Mouse (Mus musculus) midbrain, embryonic 16.5 days (tissue): Measurements from ENCODE around the gene 1700029P11Rik. TPM values are rescaled to one million over a fixed set of nuclear protein-coding genes. Genes with fewer than 3 reads are reported as not detected.

Experiments
- ATAC-seq: fragments of 200-750 bp; cut with Nextera tagmentation; 2 replicates; pipeline ENCODE4 v1.8.0; 2017; ENCODE audit warnings: moderate TSS enrichment
- H3K27ac ChIP-seq: fragments of 300-500 bp; sonication (generic); 2 replicates; pipeline ENCODE4 v1.5.1; 2014; ENCODE audit warnings: mild to moderate bottlenecking, low read length, mixed read lengths
- H3K27me3 ChIP-seq: fragments of 300-500 bp; sonication (generic); 2 replicates; pipeline ENCODE4 v1.6.1; 2014; ENCODE audit warnings: low read depth, low read length, mixed read lengths; ENCODE audit not compliant: control insufficient read depth, insufficient read depth
- H3K36me3 ChIP-seq: fragments of 300-500 bp; sonication (generic); 2 replicates; pipeline ENCODE4 v1.6.1; 2014; ENCODE audit warnings: mild to moderate bottlenecking, low read length, moderate library complexity, mixed read lengths; ENCODE audit not compliant: control insufficient read depth, insufficient read depth
- H3K4me1 ChIP-seq: fragments of 300-500 bp; sonication (generic); 2 replicates; pipeline ENCODE4 v1.6.1; 2014; ENCODE audit warnings: mild to moderate bottlenecking, low read length, mixed read lengths; ENCODE audit not compliant: control insufficient read depth, insufficient read depth
- H3K4me2 ChIP-seq: fragments of 300-500 bp; sonication (generic); 2 replicates; pipeline ENCODE4 v1.6.1; 2014; ENCODE audit warnings: mild to moderate bottlenecking, low read length, mixed read lengths
- H3K4me3 ChIP-seq: fragments of 300-500 bp; sonication (generic); 2 replicates; pipeline ENCODE4 v1.5.1; 2014; ENCODE audit warnings: low read depth, mild to moderate bottlenecking, low read length, moderate library complexity, mixed read lengths
- H3K9ac ChIP-seq: fragments of 300-500 bp; sonication (generic); 2 replicates; pipeline ENCODE4 v1.6.1; 2014; ENCODE audit warnings: low read depth, low read length, mixed read lengths
- H3K9me3 ChIP-seq: fragments of 300-500 bp; sonication (generic); replicated peaks from 2 replicates; pipeline ENCODE4 v1.6.1; 2014; ENCODE audit warnings: mild to moderate bottlenecking, low read length, mixed read lengths; ENCODE audit not compliant: control insufficient read depth, poor library complexity, severe bottlenecking
- WGBS: fragments of 180-500 bp; shearing (Covaris S2); extraction: QIAGEN DNeasy Blood & Tissue Kit; methylation state at CpG from one replicate; pipeline ENCODE4 v1.1.7; 2014; 5-methylcytosine and 5-hydroxymethylcytosine counted together
- polyA plus RNA-seq: library from polyadenylated mRNA; unstranded; fragments of >200 nt; fragmentation: Nextera tagmentation; extraction: Ambion mirVana; gene quantifications from 2 replicates; pipeline ENCODE4 v1.2.1, GENCODE M21; 2015

The 1700029P11Rik gene
- polyA plus RNA-seq, 1 experiment from 2014 or later = not detected

DNA sequence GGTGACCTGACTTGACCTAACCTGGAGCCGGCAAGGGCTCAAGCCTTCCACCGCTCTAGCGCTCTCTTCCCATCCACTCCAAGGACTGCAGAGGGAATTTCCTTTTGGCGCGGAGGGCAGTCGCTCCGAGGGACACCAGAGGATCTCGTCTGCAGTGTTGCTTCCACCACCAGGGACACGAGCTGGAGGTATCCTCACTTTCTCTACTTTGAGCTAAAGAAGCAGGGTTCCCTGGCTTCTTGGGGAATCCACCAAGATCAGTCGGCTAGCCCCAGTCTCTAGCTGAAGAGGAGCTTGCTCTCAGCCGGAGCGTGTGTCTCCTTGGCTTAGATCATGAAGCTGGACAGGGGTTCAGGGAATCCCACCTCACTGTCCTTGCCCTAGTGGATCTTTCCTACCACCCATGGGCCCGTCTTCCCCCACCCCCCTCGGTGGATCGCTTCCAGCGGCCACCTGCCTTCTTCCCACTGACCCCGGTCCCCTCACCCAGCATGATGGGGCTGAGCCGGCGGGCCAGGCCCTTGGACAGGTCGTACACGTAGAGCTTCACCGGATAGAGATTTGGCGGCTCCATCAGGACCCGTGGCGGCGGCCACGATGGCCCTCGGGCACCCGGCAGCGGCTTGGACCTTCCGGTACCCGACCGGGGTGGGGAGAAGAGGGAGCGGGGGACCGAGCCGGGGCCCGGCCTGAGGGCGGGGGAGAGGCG lies 35.2 kb downstream of the 1700029P11Rik start:
- Histone ChIP-seq H3K9ac (peak overlapping the region; percentile 89), H3K9me3 (no peaks in the 10 kb centered on the region), H3K27me3 (no peaks in the 10 kb centered on the region), H3K36me3 (peaks cover 5% of the 10 kb centered on the region; the same call in 1 of the 2 replicates), H3K27ac (peak overlapping the region; percentile 81), H3K4me3 (peak overlapping the region; percentile 83), H3K4me2 (peak overlapping the region; percentile 84), H3K4me1 (peaks cover 19% of the 10 kb centered on the region)
- WGBS = under 1% methylated on average over 39 of the region's 39 CpGs
- ATAC-seq = peak; percentile 19; the same call in 1 of the 2 replicates

DNA sequence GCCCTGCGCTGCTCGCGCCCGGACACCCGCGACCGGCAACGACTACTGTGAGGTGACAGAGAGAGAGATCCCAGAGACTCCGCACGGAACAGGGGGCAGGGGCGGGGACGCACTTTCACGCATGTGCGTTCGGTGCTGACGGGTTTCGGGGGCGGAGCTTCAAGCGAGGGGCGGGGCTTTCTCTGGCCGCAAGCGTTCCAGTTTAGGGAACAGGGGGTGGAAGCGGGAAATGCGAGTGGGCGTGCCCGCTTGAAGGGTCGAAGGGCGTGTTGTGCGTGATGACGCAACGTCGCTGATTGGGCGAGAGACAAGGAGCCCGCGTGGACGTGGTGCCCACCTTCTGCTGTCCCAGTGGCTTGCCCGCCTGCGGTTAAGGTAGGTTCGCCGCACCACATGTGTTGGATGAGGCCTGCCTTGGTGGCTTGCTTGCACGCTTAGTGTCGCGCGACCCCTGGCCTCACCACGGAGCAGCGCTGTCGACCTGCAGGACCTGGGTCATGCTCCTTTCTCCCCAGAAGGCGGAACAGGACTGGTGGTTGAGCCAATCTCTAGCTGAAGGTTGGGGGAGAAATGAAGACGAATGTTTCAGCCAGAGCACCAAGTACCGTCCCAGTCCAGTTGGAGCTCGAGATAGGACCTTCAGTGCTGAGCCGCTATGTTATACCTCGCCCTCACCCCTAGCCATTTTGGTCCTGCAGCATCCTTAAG lies 35.9 kb downstream of the 1700029P11Rik start:
- Histone ChIP-seq H3K9me3 (no peaks in the 10 kb centered on the region), H3K27ac (peak overlapping the region; percentile 81), H3K4me3 (peak overlapping the region; percentile 83), H3K4me1 (peaks cover 19% of the 10 kb centered on the region), H3K36me3 (peaks cover 5% of the 10 kb centered on the region; the same call in 1 of the 2 replicates), H3K9ac (peak overlapping the region; percentile 89), H3K27me3 (no peaks in the 10 kb centered on the region), H3K4me2 (peak overlapping the region; percentile 84)
- peak; percentile 97 for ATAC-seq
- under 1% methylated on average over 53 of the region's 53 CpGs for WGBS

DNA sequence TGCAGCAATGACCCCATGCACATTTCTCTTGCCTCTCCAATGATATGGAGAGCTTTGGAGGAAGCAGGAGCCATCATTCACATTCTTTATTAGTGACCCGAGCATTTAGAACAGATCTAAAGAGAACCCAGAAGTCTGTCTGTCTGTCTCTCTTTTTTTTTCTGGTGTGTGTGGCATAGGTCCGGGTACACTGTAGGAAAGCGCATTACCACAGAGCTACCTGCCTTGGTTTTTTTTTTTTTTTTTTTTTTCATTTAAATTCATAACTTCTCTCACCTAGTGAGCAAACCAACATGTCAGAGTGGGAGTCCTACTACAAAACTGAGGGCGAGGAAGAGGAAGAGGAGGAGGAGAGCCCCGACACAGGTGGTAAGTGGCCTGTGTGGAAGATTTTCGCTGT lies 36.5 kb downstream of the 1700029P11Rik start:
- H3K27me3 ChIP-seq = no peaks in the 10 kb centered on the region
- peak overlapping the region; percentile 83 for H3K4me3 ChIP-seq
- H3K4me1 ChIP-seq = peaks cover 19% of the 10 kb centered on the region
- H3K36me3 ChIP-seq = peaks cover 5% of the 10 kb centered on the region; the same call in 1 of the 2 replicates
- H3K4me2 ChIP-seq = peak overlapping the region; percentile 82
- 0 out of 2 replicates have a peak, but pooled peaks have one; percentile 0 for ATAC-seq
- H3K9ac ChIP-seq = peak overlapping the region; percentile 75
- no peaks in the 10 kb centered on the region for H3K9me3 ChIP-seq
- peak overlapping the region; percentile 47 for H3K27ac ChIP-seq
- 14% methylated on average over 6 of the region's 6 CpGs for WGBS

DNA sequence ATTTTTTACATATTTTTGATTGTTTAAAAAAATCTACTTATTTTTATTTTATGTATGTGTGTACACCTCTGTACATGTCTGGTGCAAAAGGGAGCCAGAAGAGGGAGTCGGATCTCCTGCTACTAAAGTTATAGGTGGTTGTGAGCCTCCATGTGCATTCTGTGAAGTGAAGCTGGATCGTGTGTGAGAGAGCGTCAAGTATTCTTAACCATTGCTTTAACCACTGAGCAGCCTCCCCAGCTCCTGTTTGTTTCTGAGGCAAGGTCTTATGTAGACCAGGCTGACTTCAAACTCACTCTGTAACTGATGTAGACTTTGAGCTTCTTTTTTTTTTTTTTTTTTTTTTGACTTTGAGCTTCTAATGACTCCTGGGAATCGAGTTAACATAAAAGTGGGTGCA lies 37.1 kb downstream of the 1700029P11Rik start:
- Histone ChIP-seq H3K4me2 (no peak overlapping the region; the same call in 1 of the 2 replicates), H3K9ac (no peak overlapping the region), H3K9me3 (no peaks in the 10 kb centered on the region), H3K4me1 (peaks cover 19% of the 10 kb centered on the region), H3K4me3 (no peak overlapping the region), H3K27me3 (no peaks in the 10 kb centered on the region), H3K27ac (no peak overlapping the region), H3K36me3 (peaks cover 5% of the 10 kb centered on the region; the same call in 1 of the 2 replicates)
- ATAC-seq = no peak
- WGBS = 71% methylated on average over 4 of the region's 4 CpGs

DNA sequence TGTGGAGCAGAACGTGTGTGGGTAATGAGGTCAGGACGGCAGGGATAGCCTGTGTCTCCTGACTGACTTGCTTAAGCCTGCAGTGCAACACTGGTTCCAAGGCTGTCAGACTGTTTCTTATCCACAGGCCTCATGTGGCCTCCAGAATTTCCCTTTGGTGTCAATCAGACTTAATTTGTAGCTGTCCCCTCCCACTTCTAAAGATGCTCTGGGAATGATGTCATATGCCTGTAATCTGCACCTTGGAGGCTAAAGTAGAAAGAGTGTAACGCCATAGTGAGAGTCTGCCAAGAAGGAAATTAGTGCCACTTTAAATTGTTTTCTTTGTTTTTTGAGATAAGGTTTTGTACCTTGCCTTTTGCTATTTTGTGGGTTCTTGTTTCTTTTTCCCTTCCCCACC lies 38.9 kb downstream of the 1700029P11Rik start:
- 88% methylated on average over 3 of the region's 3 CpGs for WGBS

DNA sequence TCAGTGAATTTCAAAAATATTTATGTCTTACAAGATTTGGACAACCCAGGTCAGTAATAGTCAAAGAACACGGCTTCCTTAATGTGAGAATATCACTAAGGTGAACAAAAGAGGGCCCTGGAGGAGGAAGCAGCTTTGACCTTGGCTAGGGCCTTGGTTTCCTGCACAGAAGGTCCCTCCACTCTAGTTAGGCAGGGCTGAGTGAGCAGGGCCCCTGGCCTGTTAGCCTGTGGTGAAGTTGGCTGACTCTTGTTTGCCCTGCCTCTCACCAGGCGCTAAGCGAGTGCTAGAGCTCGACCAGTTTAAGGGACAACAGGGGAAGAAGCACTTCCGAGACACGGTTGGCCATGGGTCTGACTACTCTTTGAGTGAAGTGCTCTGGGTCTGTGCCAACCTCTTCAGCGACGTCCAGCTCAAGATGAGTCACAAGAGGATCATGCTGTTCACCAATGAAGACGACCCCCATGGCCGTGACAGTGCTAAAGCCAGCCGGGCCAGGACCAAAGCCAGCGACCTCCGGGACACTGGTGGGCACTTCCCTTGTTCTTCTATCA lies 42.3 kb downstream of the 1700029P11Rik start:
- Histone ChIP-seq H3K36me3 (peaks cover 25% of the 10 kb centered on the region), H3K27me3 (no peaks in the 10 kb centered on the region), H3K9ac (no peak overlapping the region), H3K4me2 (no peak overlapping the region), H3K4me3 (no peak overlapping the region), H3K9me3 (no peaks in the 10 kb centered on the region), H3K27ac (no peak overlapping the region), H3K4me1 (no peaks in the 10 kb centered on the region)
- 89% methylated on average over 13 of the region's 13 CpGs for WGBS
- ATAC-seq = no peak

More for the DNA sequence above, 38.9 kb downstream of the 1700029P11Rik start:
- H3K4me2 ChIP-seq = no peak overlapping the region
- no peaks in the 10 kb centered on the region for H3K27me3 ChIP-seq
- H3K36me3 ChIP-seq = peaks cover 11% of the 10 kb centered on the region; the same call in 1 of the 2 replicates
- H3K9me3 ChIP-seq = no peaks in the 10 kb centered on the region
- no peak for ATAC-seq
- H3K4me1 ChIP-seq = peaks cover 14% of the 10 kb centered on the region
- H3K4me3 ChIP-seq = no peak overlapping the region
- H3K9ac ChIP-seq = no peak overlapping the region
- H3K27ac ChIP-seq = no peak overlapping the region

DNA sequence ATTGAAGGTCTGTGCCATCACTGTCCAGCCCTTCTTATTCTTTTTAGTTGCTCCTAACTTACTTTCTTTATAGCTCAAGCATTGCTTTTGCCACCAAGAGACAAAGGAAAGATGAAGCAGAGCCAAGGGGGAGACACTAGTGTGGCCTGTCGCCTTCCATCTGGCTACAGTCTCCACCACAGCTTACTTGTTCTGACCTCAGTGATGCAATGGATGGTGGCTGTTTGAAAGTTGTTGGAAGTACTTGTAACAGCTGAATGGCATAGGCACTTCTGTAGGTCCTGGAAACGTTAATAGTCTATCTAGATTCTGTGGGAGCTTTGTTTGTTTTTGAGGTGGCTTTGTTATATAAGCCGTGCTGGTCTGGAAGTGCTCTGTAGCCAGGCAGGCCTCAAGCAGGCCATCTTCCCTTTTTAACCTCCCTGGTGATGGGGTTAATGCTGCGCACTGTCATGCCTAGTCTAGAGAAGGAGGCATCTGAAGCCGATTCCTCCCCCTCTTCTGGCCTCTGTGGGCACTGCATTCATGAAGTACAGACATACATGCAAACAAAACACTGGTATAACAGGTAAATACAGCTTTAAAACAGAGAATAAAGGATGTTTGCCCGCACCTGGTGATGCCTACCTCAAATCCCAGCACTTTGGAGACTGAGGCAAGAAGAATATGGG lies 43.8 kb downstream of the 1700029P11Rik start:
- Histone ChIP-seq H3K4me3 (no peak overlapping the region), H3K4me2 (no peak overlapping the region), H3K27me3 (no peaks in the 10 kb centered on the region), H3K36me3 (peaks cover 31% of the 10 kb centered on the region), H3K9ac (no peak overlapping the region), H3K27ac (no peak overlapping the region), H3K9me3 (no peaks in the 10 kb centered on the region), H3K4me1 (no peaks in the 10 kb centered on the region)
- ATAC-seq = no peak
- 93% methylated on average over 6 of the region's 6 CpGs for WGBS

DNA sequence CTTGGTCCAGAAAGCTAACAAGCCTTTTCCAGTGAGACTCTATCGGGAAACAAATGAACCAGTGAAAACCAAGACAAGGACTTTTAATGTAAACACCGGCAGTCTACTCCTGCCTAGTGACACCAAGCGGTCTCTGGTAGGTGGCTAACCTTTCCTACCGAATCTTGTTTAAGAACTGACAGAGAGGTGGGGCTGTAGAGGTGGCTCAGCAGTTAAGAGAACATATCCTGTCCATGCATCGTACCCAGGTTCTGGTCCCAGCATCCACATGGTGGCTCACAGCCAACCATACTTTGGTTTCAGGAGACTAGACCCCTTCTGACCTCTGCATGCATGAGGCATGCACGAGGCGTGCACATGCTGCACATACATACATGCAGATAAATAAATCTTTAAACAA lies 46.9 kb downstream of the 1700029P11Rik start:
- no peaks in the 10 kb centered on the region for H3K27me3 ChIP-seq
- 95% methylated on average over 7 of the region's 7 CpGs for WGBS
- no peak overlapping the region for H3K4me3 ChIP-seq
- no peaks in the 10 kb centered on the region for H3K9me3 ChIP-seq
- no peaks in the 10 kb centered on the region for H3K4me1 ChIP-seq
- no peak overlapping the region for H3K4me2 ChIP-seq
- no peak overlapping the region for H3K9ac ChIP-seq
- H3K27ac ChIP-seq = no peak overlapping the region
- no peak for ATAC-seq
- H3K36me3 ChIP-seq = peaks cover 40% of the 10 kb centered on the region
